Mouse (Mus musculus): Measurements from ENCODE around the gene Rmi1.
"Not testable (repeated sequence)": the region's sequence is repeated elsewhere in the genome, so short reads cannot be mapped to it uniquely, and the experiment has no call there.

Rmi1 gene

DNA sequence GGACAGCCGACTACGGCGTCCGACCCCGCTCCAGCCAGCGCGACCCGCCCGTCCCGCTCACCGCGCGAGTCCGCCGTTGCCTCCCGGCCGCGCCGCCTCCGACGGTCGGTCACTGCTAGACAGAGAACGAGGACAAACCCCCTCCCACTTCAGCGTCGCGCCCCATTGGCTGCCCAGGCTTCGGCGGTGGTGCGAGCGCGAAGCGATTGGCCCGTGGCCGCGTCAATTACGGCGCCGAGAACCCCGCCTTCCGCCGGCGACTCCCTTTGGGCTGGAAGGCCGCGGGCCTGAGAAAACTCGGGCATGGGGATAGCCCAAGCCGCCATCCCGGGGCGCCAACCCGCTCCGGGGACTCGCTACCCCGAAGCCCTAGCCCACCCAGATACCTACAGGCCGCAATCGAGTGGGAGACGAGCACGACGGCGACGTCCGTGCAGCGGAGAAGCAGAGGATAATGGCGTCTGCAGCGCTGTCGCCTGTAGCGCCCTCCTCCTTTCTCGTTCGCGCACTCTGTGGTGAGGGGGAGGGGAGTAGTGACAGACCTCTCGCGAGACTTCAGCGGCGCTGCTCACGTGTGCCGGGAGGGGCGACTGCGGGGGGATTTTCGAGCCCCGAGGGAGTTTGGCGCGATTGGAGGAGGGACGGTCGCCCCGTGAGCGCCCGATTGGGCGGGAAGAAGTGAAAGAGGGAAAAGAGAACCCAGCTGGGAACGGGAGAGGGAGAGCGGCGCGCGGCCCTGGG is at the start of gene Rmi1:
Gene Rmi1, plus strand, starts transcription at position 246 of the 741 bp plus-strand sequence.
- peak; percentile 98 for DNase-seq (ENCODE audit: low spot score)

DNA sequence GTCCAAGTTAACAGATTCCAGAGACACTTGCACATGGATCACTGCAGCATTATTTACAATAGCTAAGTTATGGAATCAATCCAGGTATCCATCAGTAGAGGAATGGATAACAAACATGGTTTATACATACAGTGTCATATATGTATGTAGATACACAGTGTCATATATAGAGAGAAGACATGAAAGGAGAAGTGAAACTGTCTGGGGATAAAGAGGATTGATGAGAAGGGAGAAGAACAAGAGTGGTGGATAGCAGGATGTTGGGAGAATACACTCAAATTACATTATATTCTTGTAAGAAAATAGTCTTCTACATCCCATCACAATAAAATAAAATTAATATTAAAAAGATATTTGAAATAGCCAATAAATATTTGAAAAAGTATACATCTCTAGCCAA is 49.1 kb upstream of the Rmi1 start:
- no peak for DNase-seq (ENCODE audit: low spot score)

GRCm38 (mm10) chr13:58358629-58359303 is 43.3 kb upstream of the Rmi1 start, which contains the start of gene Kif27:
Gene Kif27 (minus strand): TSS chr13:58359122.
- peak; percentile 92 for DNase-seq (ENCODE audit: low spot score)

DNA sequence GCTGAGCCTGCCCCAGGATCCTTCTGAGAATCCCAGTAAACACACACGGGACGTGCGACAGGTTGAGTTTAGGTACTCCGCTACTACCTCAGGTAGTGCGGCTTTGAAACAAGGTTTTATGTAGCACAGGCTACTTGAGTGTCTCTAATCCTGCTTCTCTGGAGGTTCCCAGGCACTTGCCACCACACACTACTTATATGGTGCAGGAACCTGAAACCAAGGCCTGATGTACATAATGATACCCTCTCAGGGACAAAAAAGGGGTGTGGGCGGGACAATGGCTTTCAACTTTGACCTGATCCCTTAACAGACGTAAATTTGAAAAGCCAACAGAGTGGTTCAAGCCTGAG is 42.8 kb upstream of the Rmi1 start:
- no peak for DNase-seq (ENCODE audit: low spot score)

GRCm38 (mm10) chr13:58364353-58365175 is 37.5 kb upstream of the Rmi1 start:
- no peak for DNase-seq (ENCODE audit: low spot score)

GRCm38 (mm10) chr13:58365179-58365578 is 36.9 kb upstream of the Rmi1 start:
- DNase-seq (ENCODE audit: low spot score) = not testable (repeated sequence)

DNA sequence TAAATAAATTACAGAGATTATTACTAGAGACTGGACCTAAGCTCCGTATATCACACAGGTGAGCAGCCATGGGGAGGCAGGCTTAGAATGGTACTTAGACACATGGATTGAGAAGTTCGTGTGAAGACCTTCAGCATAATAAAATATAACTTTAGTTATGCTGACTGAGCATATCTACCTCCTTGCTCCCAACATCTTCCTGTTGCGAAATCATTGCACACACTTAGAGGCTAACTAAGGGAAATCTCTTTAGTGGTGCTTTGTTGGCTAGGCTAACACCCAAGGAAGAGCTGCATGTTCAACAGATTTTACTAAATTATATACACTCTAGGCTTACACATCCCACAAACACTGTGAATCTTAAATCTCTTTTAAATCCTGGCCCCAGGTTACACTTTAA is 35.7 kb upstream of the Rmi1 start:
- no peak for DNase-seq (ENCODE audit: low spot score)

GRCm38 (mm10) chr13:58367641-58368040 is 34.4 kb upstream of the Rmi1 start:
- no peak for DNase-seq (ENCODE audit: low spot score)

DNA sequence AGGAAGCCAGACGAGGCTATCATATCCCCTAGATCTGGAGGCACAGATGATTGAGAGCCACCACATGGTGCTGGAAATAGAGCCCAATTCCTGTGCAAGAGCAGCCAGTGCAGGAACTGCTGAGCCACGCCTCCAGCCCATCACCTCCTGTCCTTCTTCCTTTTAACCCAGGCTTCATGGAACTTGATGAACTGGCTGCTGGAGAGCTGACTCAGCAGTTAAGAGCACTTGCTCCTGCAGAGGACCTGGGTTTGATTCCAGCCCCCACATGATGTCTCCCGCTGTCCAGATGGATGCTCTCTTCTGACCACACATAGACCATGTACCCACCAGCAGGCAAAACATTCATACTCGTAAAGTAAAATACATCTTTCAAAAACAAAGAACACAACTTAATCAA is 33.2 kb upstream of the Rmi1 start:
- DNase-seq (ENCODE audit: low spot score) = no peak

DNA sequence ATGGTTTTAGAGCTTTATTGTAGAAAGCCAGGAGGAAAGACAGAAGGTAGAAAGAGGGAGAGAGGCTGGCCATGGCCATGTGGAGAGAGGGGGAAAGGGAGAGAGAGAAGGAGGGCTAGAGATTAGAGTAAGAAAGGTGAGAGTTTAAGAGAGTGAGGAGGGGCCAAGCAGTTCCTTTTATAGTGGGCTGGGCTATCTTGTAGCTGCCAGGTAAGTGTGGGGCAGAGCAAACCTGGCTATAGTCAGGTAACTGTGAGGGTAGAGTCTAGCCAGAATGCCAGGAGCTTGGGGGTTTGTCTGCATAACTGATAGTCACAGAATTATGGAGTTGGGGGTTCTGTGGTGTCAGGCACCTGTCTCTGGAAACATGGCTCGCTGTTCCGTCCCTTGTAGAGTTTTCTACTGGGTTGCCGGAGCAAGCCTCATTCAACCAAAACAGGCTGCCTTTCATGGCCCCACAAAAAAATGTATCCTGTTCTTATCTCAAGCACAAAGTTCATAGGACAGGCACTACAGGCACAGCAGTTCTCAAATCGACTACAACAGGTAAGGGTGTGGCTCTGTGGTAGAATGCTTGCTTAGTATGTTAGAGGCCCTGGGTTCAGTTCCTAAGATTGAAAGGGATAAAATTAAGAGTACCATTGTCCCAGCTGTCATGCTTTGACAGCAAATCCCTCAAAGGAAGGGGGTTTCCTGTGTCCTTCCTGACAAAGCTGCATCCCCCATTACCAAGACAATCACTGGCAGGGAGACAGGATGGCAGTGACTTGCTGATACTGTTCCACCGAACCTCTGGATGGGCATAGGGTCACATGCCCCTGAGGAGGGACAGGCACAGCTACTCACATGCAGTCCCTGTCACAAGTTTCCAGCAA is 29.5 kb upstream of the Rmi1 start:
- no peak for DNase-seq (ENCODE audit: low spot score)

DNA sequence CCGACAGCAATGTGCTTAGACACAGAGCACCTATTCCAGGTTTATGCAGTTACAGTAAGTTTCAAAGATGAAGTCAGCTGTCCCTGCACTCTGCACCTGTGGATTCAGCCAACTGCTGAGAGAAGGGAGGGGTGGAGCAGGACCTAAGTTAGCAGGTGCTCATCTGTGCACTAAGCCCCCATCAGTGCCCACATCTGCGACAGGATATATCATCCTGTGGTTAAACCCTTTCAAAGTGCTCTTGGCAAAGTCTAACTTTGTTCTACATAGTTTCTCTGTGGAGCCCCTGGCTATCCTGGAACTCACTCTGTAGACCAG is 28.9 kb upstream of the Rmi1 start:
- DNase-seq (ENCODE audit: low spot score) = no peak

DNA sequence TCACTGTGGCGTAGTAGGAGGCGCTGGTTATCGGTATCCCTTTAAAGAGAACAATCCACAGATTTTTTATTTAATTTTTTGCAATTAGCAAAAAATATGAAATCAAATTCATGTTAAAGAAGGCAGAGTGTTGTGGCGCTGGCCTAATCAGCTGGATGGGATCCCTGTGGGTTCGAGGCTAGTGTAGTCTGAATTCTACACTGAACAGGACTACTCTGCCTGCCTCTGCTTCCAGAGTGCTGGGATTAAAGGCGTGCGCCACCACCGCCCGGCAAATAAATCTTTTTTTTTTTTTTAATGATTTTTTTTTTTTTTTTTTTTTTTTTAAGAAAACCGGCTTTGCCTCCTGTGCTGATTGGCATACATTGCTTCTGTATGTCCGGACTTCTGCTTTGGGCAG is 17.7 kb upstream of the Rmi1 start:
- no peak for DNase-seq (ENCODE audit: low spot score)

GRCm38 (mm10) chr13:58384779-58385546 is 17.1 kb upstream of the Rmi1 start, which contains the start of gene 2210016F16Rik:
Gene 2210016F16Rik (minus strand): TSS chr13:58385225.
- peak; percentile 56 for DNase-seq (ENCODE audit: low spot score)

DNA sequence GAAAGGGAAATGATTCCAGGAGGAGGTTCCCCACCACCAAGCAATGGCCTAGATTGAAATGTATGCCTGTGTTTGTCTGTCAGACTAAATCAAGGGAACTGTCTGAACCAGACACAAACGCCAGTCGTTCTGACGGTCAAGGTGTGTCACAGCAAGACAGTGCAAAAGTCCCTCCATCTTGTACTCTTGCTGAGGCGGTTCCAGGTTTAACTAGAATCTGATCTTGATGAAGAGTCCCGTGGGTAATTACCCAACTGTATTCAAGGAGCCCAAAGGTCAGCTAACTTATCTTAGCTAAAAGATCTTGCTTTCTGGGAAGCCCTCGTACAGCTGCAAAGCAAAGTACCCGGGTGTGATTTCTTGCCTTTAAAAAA is 16.5 kb upstream of the Rmi1 start:
- DNase-seq (ENCODE audit: low spot score) = no peak

DNA sequence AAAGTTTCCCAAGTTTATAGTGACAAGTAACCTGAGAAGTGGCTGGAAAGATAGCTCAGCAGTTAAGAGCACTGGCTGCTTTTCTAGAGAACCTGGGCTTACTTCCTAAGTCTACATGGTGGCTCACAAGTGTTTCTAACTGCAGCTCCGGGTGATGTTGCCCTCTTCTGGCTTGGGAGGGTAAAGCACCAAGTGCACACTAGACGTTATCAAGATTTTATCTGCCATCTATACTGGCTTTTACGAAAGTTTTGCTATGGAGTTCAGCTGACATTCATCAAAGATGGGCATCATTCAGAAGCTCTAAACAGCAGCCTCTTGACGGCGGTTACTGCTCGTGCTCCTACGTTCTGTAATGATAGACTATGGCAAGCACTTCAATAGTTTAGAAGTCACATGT is 14.1 kb upstream of the Rmi1 start:
- DNase-seq (ENCODE audit: low spot score) = peak; percentile 70

GRCm38 (mm10) chr13:58388379-58388778 is 13.7 kb upstream of the Rmi1 start:
- DNase-seq (ENCODE audit: low spot score) = no peak

DNA sequence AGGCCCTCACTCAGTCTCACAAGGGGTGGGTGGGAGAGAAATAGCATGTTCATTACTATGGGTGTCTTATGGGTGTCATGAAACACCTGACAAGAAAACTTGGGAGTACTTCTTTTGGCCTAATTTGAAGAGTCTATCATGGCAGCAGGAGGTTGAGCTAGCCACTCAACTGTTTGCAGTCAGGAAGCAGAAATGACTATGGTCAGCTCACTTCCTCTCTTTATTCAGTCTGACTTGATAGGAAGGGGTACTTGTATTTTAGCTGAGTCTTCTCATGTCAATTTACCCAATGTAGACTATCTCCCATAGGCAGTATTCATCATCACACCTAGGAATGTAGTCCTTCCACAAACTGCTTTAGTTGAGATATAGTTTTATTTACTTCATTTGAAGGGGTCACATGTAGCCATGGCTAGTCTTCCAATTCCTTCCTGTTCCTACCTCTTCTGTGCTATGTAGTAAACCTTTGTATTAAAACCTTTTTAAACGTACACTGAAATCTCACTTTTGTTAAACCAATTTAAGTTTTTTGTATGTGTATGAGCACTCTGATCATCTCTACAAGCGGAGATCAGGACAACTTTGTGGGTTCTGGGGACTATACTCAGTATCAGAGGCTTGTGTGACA is 12.6 kb upstream of the Rmi1 start:
- no peak for DNase-seq (ENCODE audit: low spot score)

GRCm38 (mm10) chr13:58394392-58394791 is 7.7 kb upstream of the Rmi1 start:
- DNase-seq (ENCODE audit: low spot score) = not testable (repeated sequence)

DNA sequence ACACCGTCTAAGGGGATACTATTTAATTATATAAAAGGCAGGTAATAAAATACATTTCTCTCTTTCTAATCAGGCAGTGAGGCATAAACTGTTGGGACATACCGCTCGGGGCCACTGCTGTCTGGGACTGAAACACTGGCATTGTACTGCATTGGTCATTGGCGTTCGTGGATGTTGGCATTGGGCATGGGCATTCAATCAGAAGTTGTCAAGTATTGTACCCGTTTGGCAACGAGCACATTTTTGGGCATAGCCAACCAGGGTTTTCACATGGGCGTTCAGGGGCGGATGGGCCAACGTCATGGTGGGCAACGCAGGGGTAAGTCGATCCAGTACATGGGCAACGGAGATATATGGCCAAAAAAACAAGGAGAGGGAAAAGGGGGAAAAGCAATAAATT is 4.4 kb upstream of the Rmi1 start:
- DNase-seq (ENCODE audit: low spot score) = no peak

GRCm38 (mm10) chr13:58400576-58400975 is 1.5 kb upstream of the Rmi1 start:
- DNase-seq (ENCODE audit: low spot score) = no peak

All from c-Kit-positive CD71-positive TER-119-positive erythroid progenitor cells, embryonic 14.5 days (primary cell).